13 mouse cellular contexts compared by ENCODE assay signal in the genomic region with DNA sequence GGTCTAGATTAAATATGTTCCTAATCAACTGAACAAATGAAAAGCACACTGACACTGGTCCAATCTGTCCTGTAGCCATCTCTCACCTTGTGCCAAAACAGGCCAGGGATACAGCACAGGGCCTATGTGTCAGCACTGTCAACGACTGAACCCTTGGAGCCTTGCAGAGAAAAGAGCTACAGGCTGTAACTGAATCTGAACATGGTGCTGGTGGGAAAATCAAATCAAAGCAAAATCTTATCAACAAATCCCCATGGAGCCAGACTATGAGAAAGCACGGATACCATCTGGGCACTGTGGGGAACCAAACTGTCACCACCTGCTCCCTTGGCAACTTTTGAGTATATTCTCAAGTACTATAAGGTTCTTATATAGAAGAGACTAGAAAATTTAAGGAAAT. TPM values are rescaled to one million over a fixed set of nuclear protein-coding genes. Genes with fewer than 3 reads are reported as not detected.
DNase-seq lines count a peak whose midpoint lies in the region; ATAC-seq and TF ChIP-seq lines count a peak whose summit lies in the region.
"Had no signal": no experiment of that assay in that cellular context is flagged by ENCODE, and none has a peak within 500 bp of the region (broad histone marks: within the 10 kb centered on the region; RNA-seq: fewer than 3 reads in every experiment).

No protein-coding gene starts in this region.

- no peaks in the 10 kb centered on the region for H3K9me3 ChIP-seq in MEL (replicated peaks; ENCODE audit: insufficient read depth, low read length)
- H3K9me3 ChIP-seq: hindbrain, embryonic 15.5 days; limb, embryonic 15.5 days had no signal

- DNase-seq in frontal cortex, postnatal 36 days (ENCODE audit: low spot score in 2 of 2) = peak; percentile 21 to 70
- no peak for DNase-seq in frontal cortex, postnatal 14 days (ENCODE audit: low spot score in 2 of 2)
- DNase-seq in MEL (ENCODE audit: low read depth, low spot score) = no peak
- DNase-seq in cerebellum, adult 2 months = peak; percentile 86 to 92
- peak; percentile 49 to 80 for DNase-seq in layer of hippocampus, adult 8-10 months (ENCODE audit: low spot score in 2 of 2)
- DNase-seq in adrenal gland, postnatal 36 days = no peak
- no peak for DNase-seq in testis, postnatal 14 days (ENCODE audit: low spot score)
- DNase-seq: adrenal gland, adult 8-10 months; lung, postnatal 14 days; spleen, adult 18-20 months had no signal

- H3K9ac ChIP-seq in MEL (ENCODE audit: control insufficient read depth, low read depth, low read length, poor library complexity, severe bottlenecking) = no peak overlapping the region
- H3K9ac ChIP-seq: hindbrain, embryonic 15.5 days; limb, embryonic 15.5 days had no signal

- no peak for TF ChIP-seq RAD21 in MEL (IDR thresholded peaks at IDR 0.05; ENCODE audit: low read depth, low read length)

- WGBS in cerebellum, adult 2 months = 4% methylated on average over 2 of the region's 2 CpGs

- peaks cover 27 to 30% of the 10 kb centered on the region in 2 experiments for H3K4me1 ChIP-seq in MEL (ENCODE audit: control insufficient read depth in 1 of 2, insufficient read depth in 2 of 2, low read length in 2 of 2)
- H3K4me1 ChIP-seq in cerebellum, adult 2 months (ENCODE audit: control insufficient read depth, insufficient read depth, low read length) = peaks cover 29% of the 10 kb centered on the region

- TF ChIP-seq CTCF in MEL (IDR thresholded peaks at IDR 0.05 in 2 of 3, conservative IDR thresholded peaks at IDR 0.05 in 1 of 3; ENCODE audit: control insufficient read depth in 1 of 3, insufficient read depth in 1 of 3, low read depth in 2 of 3, low read length in 3 of 3, poor library complexity in 1 of 3, severe bottlenecking in 1 of 3) = no peak
- no peak for TF ChIP-seq CTCF in cerebellum, adult 2 months (IDR thresholded peaks at IDR 0.05; ENCODE audit: borderline replicate concordance, insufficient read depth, low read depth, low read length)

- H3K27me3 ChIP-seq in MEL (ENCODE audit: control insufficient read depth in 1 of 2, insufficient read depth in 2 of 2, low read length in 2 of 2) = no peaks in the 10 kb centered on the region
- no peaks in the 10 kb centered on the region for H3K27me3 ChIP-seq in cerebellum, adult 2 months (ENCODE audit: control insufficient read depth, insufficient read depth, low read length)
- H3K27me3 ChIP-seq: hindbrain, embryonic 15.5 days; limb, embryonic 15.5 days had no signal

- H3K4me3 ChIP-seq in MEL (ENCODE audit: control insufficient read depth in 1 of 2, insufficient read depth in 1 of 2, low read depth in 2 of 2, low read length in 2 of 2) = no peak overlapping the region
- no peak overlapping the region for H3K4me3 ChIP-seq in cerebellum, adult 2 months (replicated peaks; ENCODE audit: insufficient read depth, low read depth, low read length)
- H3K4me3 ChIP-seq: hindbrain, embryonic 15.5 days; limb, embryonic 15.5 days had no signal

- H3K36me3 ChIP-seq in MEL (ENCODE audit: control insufficient read depth in 1 of 2, insufficient read depth in 2 of 2, low read length in 2 of 2) = peaks cover 0 to 32% of the 10 kb centered on the region in 2 experiments; a peak in 2 of 4 replicates
- H3K36me3 ChIP-seq: hindbrain, embryonic 15.5 days; limb, embryonic 15.5 days had no signal

- H3K27ac ChIP-seq in MEL (ENCODE audit: control insufficient read depth, low read depth, low read length) = no peak overlapping the region
- no peak overlapping the region for H3K27ac ChIP-seq in cerebellum, adult 2 months (ENCODE audit: insufficient read depth, low read length)
- H3K27ac ChIP-seq: hindbrain, embryonic 15.5 days; limb, embryonic 15.5 days had no signal

- H3K79me2 ChIP-seq in MEL (ENCODE audit: control insufficient read depth, insufficient read depth, low read length, poor library complexity) = peaks cover 48% of the 10 kb centered on the region

- no peak for TF ChIP-seq EP300 in MEL (IDR thresholded peaks at IDR 0.05; ENCODE audit: low read depth in 1 of 2, low read length in 2 of 2)

- no peak for ATAC-seq in erythroblast, adult 5-6 weeks (replicated peaks; ENCODE audit: low FRiP score, poor library complexity, severe bottlenecking)

- TF ChIP-seq POLR2A in MEL (IDR thresholded peaks at IDR 0.05; ENCODE audit: control insufficient read depth in 1 of 2, insufficient read depth in 1 of 2, low read depth in 1 of 2, low read length in 2 of 2, poor library complexity in 1 of 2) = no peak
- TF ChIP-seq POLR2A in cerebellum, adult 2 months (IDR thresholded peaks at IDR 0.05; ENCODE audit: borderline replicate concordance, insufficient read depth, low read length) = no peak

TF ChIP-seq in MEL, 35 proteins besides CTCF, POLR2A, EP300 and RAD21:
- TF ChIP-seq ELF1 (IDR thresholded peaks at IDR 0.05; ENCODE audit: low read depth, low read length) (no peak), SIN3A (IDR thresholded peaks at IDR 0.05; ENCODE audit: low read length) (no peak), HCFC1 (IDR thresholded peaks at IDR 0.05; ENCODE audit: low read depth, low read length) (no peak), JUND (IDR thresholded peaks at IDR 0.05; ENCODE audit: low read depth, low read length) (no peak), ZMIZ1 (IDR thresholded peaks at IDR 0.05; ENCODE audit: low read depth, low read length) (no peak), ZC3H11A (IDR thresholded peaks at IDR 0.05; ENCODE audit: low read depth, low read length) (no peak), GATA1 (IDR thresholded peaks at IDR 0.05; ENCODE audit: low read depth, low read length) (0 out of 2 replicates have a peak, but pooled peaks have one; percentile 7), GABPA (IDR thresholded peaks at IDR 0.05; ENCODE audit: low read depth, low read length) (no peak), RCOR1 (IDR thresholded peaks at IDR 0.05; ENCODE audit: low read depth, low read length) (0 out of 2 replicates have a peak, but pooled peaks have one; percentile 27), MAZ (IDR thresholded peaks at IDR 0.05; ENCODE audit: low read depth, low read length) (no peak), ZKSCAN1 (IDR thresholded peaks at IDR 0.05; ENCODE audit: low read depth, low read length) (no peak), CHD2 (IDR thresholded peaks at IDR 0.05; ENCODE audit: low read length) (no peak)

RNA-seq across cellular contexts. Expression of a gene that starts 19.5 kb away (rescaled TPM):
- total RNA-seq in MEL (2012; rRNA removed) = 8.2 and 9.2 TPM in 2 replicates
- 1 to 10 TPM in 1 of 2 experiments, not detected in 1; 9.0 TPM for polyA plus RNA-seq in MEL (2012; ENCODE audit: insufficient read depth in 1 of 2, insufficient read length in 2 of 2, low read depth in 1 of 2, low replicate concordance in 2 of 2, missing spikeins in 1 of 2)
- 5.4 and 5.8 TPM in 2 replicates for polyA plus RNA-seq in cerebellum, adult 2 months (2012; rRNA removed)
- 10 to 100 TPM; 18.6 to 22.3 (median 20.3) TPM for total RNA-seq in layer of hippocampus, adult 8-10 months (2022)
- total RNA-seq in adrenal gland, postnatal 36 days (2021) = 10 to 100 TPM; 28.8 to 35.8 TPM
- 0.96 TPM in 1 of 2 replicates, not detected in the other for total RNA-seq in erythroblast, adult 5-6 weeks (2015; ENCODE audit: low replicate concordance)
- total RNA-seq in erythroblast, adult 5-6 weeks (2017; ENCODE audit: low replicate concordance) = 0.14 and 0.34 TPM in 2 replicates

Comparison
In these comparisons a context has a peak if more than half of its experiments do, and no peak if none do; other contexts are left out.
1. DNase-seq: peak in frontal cortex, postnatal 36 days (2 of 2), cerebellum, adult 2 months (2 of 2) and layer of hippocampus, adult 8-10 months (2 of 2); none in frontal cortex, postnatal 14 days (0 of 2), MEL (single experiment), adrenal gland, postnatal 36 days (0 of 2) and testis, postnatal 14 days (single experiment).